ENCODE assay signal across 13 mouse cellular contexts in the genomic region with DNA sequence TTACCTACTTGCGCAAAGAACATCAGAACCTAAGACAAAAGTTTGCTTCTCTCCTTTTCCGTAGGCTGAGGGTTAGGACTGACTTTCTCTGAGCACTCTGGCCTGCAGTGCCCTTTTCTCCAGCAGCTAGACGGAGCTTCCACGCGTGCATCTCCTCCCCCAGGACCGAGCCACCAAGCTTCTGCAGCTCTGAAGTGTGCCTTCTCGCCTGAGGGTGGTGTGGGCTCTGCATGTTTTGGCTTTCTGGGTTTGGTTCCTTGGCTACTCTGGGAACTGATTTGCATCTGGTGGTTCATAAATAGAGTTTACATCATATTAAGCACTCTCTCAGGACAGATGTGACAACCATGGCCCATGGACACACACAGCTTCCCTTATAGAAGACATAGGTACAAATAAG.
DNase-seq lines count a peak whose midpoint lies in the region; ATAC-seq lines count a peak whose summit lies in the region.
"Had no signal": no experiment of that assay in that cellular context is flagged by ENCODE, and none has a peak within 500 bp of the region (broad histone marks: within the 10 kb centered on the region; RNA-seq: fewer than 3 reads in every experiment).

No protein-coding gene starts in this region.

- ATAC-seq in frontal cortex, adult (ENCODE audit: low TSS enrichment), result peak; percentile 55
- ATAC-seq in hindbrain, embryonic 13.5 days (ENCODE audit: low FRiP score), result no peak
- no peak for ATAC-seq in lung, embryonic 16.5 days (ENCODE audit: low read depth)
- ATAC-seq in stomach, embryonic 15.5 days (ENCODE audit: insufficient read depth, low FRiP score, low read depth), result no peak

- H3K4me3 ChIP-seq in hindbrain, embryonic 13.5 days, result no peak overlapping the region
- no peak overlapping the region for H3K4me3 ChIP-seq in hindbrain, embryonic 10.5 days
- peak overlapping the region; percentile 16; the same call in 1 of the 2 replicates for H3K4me3 ChIP-seq in lung, embryonic 16.5 days (ENCODE audit: low read length)
- H3K4me3 ChIP-seq in stomach, embryonic 15.5 days (replicated peaks), result no peak overlapping the region

- peaks cover 93% of the 10 kb centered on the region for H3K4me1 ChIP-seq in hindbrain, embryonic 13.5 days (replicated peaks)
- peaks cover 91% of the 10 kb centered on the region for H3K4me1 ChIP-seq in hindbrain, embryonic 10.5 days (replicated peaks)
- H3K4me1 ChIP-seq in lung, embryonic 16.5 days (replicated peaks; ENCODE audit: control insufficient read depth, insufficient read depth, low read length), result peaks cover 93% of the 10 kb centered on the region
- H3K4me1 ChIP-seq in stomach, embryonic 15.5 days, result peaks cover 97% of the 10 kb centered on the region

- H3K9ac ChIP-seq in hindbrain, embryonic 13.5 days, result 0 out of 2 replicates have a peak overlapping the region, but pooled peaks have one; percentile 29
- no peak overlapping the region; the same call in 1 of the 2 replicates for H3K9ac ChIP-seq in lung, embryonic 16.5 days (ENCODE audit: low read length)
- 0 out of 2 replicates have a peak overlapping the region, but pooled peaks have one; percentile 4 for H3K9ac ChIP-seq in stomach, embryonic 15.5 days

- H3K27me3 ChIP-seq in hindbrain, embryonic 13.5 days, result no peaks in the 10 kb centered on the region
- no peaks in the 10 kb centered on the region for H3K27me3 ChIP-seq in hindbrain, embryonic 10.5 days (ENCODE audit: insufficient read depth, poor library complexity, severe bottlenecking)
- H3K27me3 ChIP-seq in lung, embryonic 16.5 days (ENCODE audit: control insufficient read depth, insufficient read depth, low read depth, low read length), result no peaks in the 10 kb centered on the region
- H3K27me3 ChIP-seq in stomach, embryonic 15.5 days (replicated peaks), result no peaks in the 10 kb centered on the region

- no peak for DNase-seq in frontal cortex, postnatal 14 days (ENCODE audit: low spot score in 2 of 2)
- no peak for DNase-seq in hindbrain, embryonic 10.5 days (ENCODE audit: low spot score)
- DNase-seq in lung, postnatal 10 days, result no peak
- DNase-seq in spleen, postnatal 10 days (ENCODE audit: low spot score in 2 of 2), result no peak
- DNase-seq: adrenal gland, adult 2 months; cerebellum, postnatal 14 days; liver; midbrain, embryonic 14.5 days; spleen, adult 18-20 months had no signal

- no peak overlapping the region; the same call in 1 of the 2 replicates for H3K27ac ChIP-seq in hindbrain, embryonic 13.5 days
- no peak overlapping the region for H3K27ac ChIP-seq in hindbrain, embryonic 10.5 days
- H3K27ac ChIP-seq in lung, embryonic 16.5 days (ENCODE audit: low read length), result peak overlapping the region; percentile 94
- peak overlapping the region; percentile 91 for H3K27ac ChIP-seq in stomach, embryonic 15.5 days

- 77% methylated on average over 7 of the region's 7 CpGs for WGBS in hindbrain, embryonic 13.5 days
- 86% methylated on average over 7 of the region's 7 CpGs for WGBS in hindbrain, embryonic 10.5 days
- 80% methylated on average over 7 of the region's 7 CpGs for WGBS in lung, embryonic 16.5 days
- 65% methylated on average over 7 of the region's 7 CpGs for WGBS in stomach, embryonic 15.5 days

- H3K9me3 ChIP-seq in hindbrain, embryonic 13.5 days, result no peaks in the 10 kb centered on the region
- H3K9me3 ChIP-seq in hindbrain, embryonic 10.5 days, result no peaks in the 10 kb centered on the region
- H3K9me3 ChIP-seq in lung, embryonic 16.5 days (ENCODE audit: control insufficient read depth, low read length), result no peaks in the 10 kb centered on the region
- H3K9me3 ChIP-seq in stomach, embryonic 15.5 days, result no peaks in the 10 kb centered on the region

- no peaks in the 10 kb centered on the region for H3K36me3 ChIP-seq in hindbrain, embryonic 13.5 days
- no peaks in the 10 kb centered on the region; the same call in 1 of the 2 replicates for H3K36me3 ChIP-seq in hindbrain, embryonic 10.5 days
- H3K36me3 ChIP-seq in lung, embryonic 16.5 days (ENCODE audit: control insufficient read depth, insufficient read depth, low read length), result no peaks in the 10 kb centered on the region
- no peaks in the 10 kb centered on the region for H3K36me3 ChIP-seq in stomach, embryonic 15.5 days

- no peak overlapping the region for H3K4me2 ChIP-seq in hindbrain, embryonic 13.5 days
- H3K4me2 ChIP-seq in lung, embryonic 16.5 days (ENCODE audit: low read depth, low read length), result peak overlapping the region; percentile 57
- H3K4me2 ChIP-seq in stomach, embryonic 15.5 days, result 0 out of 2 replicates have a peak overlapping the region, but pooled peaks have one; percentile 44

Comparison
In these comparisons a context has a peak if more than half of its experiments do, and no peak if none do; other contexts are left out.
1. H3K27ac ChIP-seq: peak in lung, embryonic 16.5 days (single experiment) and stomach, embryonic 15.5 days (single experiment); none in hindbrain, embryonic 13.5 days (single experiment) and hindbrain, embryonic 10.5 days (single experiment).